Mouse (Mus musculus) C2C12 (cell line): ENCODE results near the gene Ctsa. TPM values are rescaled to one million over a fixed set of nuclear protein-coding genes. Genes with fewer than 3 reads are reported as not detected.

ENCODE experiments used
- H3K27me3 ChIP-seq: one replicate; pipeline ENCODE4 v1.6.1; 2011; ENCODE audit not compliant: control insufficient read depth, insufficient read depth, insufficient read length
- H3K36me3 ChIP-seq: one replicate; pipeline ENCODE4 v1.6.1; 2011; ENCODE audit not compliant: control insufficient read depth, insufficient read depth
- H3K4me3 ChIP-seq: one replicate; pipeline ENCODE4 v1.5.1; 2011; ENCODE audit warnings: mild to moderate bottlenecking, control low read depth; ENCODE audit not compliant: poor library complexity, insufficient read depth, severe bottlenecking
- H3K79me2 ChIP-seq: one replicate; pipeline ENCODE4 v1.6.1; 2011; ENCODE audit not compliant: control insufficient read depth, insufficient read depth
- H3K79me3 ChIP-seq: one replicate; pipeline ENCODE4 v1.6.1; 2011; ENCODE audit warnings: low read depth, control low read depth
- H3ac ChIP-seq: one replicate; pipeline ENCODE3; 2011; ENCODE audit warnings: low read depth; ENCODE audit not compliant: control insufficient read depth, insufficient read length
- CEBPB ChIP-seq: IDR thresholded peaks from one replicate; pipeline ENCODE4 v1.6.1; 2011; ENCODE audit warnings: low read depth, mild to moderate bottlenecking, control low read depth, moderate library complexity
- CTCF ChIP-seq: IDR thresholded peaks from one replicate; pipeline ENCODE4 v1.5.1; 2011; ENCODE audit not compliant: control insufficient read depth, insufficient read depth, insufficient read length
- FOSL1 ChIP-seq: IDR thresholded peaks from one replicate; pipeline ENCODE4 v1.8.0; 2011; ENCODE audit warnings: mild to moderate bottlenecking, low read length; ENCODE audit not compliant: poor library complexity, insufficient read depth, severe bottlenecking
- MAX ChIP-seq: IDR thresholded peaks from one replicate; pipeline ENCODE4 v1.6.1; 2011; ENCODE audit warnings: mild to moderate bottlenecking, control low read depth
- MYOD1 ChIP-seq: IDR thresholded peaks from one replicate; pipeline ENCODE4 v1.6.1; 2011; ENCODE audit warnings: low read depth; ENCODE audit not compliant: control insufficient read depth, insufficient read length
- MYOG ChIP-seq: IDR thresholded peaks from one replicate; pipeline ENCODE4 v1.6.1; 2011; ENCODE audit not compliant: control insufficient read depth, insufficient read length; ENCODE audit errors: extremely low read depth
- USF1 ChIP-seq: IDR thresholded peaks from one replicate; pipeline ENCODE4 v1.6.1; 2011; ENCODE audit warnings: low read depth, mild to moderate bottlenecking, control low read depth, moderate library complexity
- polyA plus RNA-seq: library from polyadenylated mRNA; unstranded; fragments of >200 nt; fragmentation: generic; extraction: Trizol; gene quantifications from one replicate; pipeline ENCODE4 v1.2.1, GENCODE M21; 2012; ENCODE audit warnings: missing spikeins

The Ctsa gene
- polyA plus RNA-seq, 1 experiment, result 160 TPM

DNA sequence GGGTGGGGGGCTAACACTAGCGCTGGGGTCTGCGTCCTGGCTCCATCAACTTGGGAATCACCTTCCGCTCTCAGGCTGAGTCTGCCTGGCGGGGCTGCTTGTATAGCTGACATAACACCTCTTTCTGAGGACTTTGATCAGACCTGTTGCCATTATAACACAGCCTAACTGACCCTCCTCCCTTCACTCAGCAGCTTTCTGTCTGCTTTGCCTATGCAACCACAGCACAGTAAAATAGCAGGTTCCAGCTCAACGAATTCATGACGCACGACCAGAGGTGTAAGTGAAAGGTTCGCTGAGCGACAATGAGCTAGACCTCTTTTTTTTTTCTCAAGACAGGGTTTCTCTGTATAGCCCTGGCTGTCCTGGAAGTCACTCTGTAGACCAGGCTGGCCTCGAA lies 1.6 kb upstream of the Ctsa start:
- Histone ChIP-seq H3K4me3 (no peak overlapping the region), H3K36me3 (peaks cover 17% of the 10 kb centered on the region), H3ac (no peak overlapping the region), H3K79me3 (peaks cover 8% of the 10 kb centered on the region), H3K27me3 (no peaks in the 10 kb centered on the region), H3K79me2 (peaks cover 27% of the 10 kb centered on the region)
- TF ChIP-seq MAX (no peak), MYOD1 (no peak), CTCF (no peak), USF1 (no peak), FOSL1 (no peak), MYOG (no peak)

DNA sequence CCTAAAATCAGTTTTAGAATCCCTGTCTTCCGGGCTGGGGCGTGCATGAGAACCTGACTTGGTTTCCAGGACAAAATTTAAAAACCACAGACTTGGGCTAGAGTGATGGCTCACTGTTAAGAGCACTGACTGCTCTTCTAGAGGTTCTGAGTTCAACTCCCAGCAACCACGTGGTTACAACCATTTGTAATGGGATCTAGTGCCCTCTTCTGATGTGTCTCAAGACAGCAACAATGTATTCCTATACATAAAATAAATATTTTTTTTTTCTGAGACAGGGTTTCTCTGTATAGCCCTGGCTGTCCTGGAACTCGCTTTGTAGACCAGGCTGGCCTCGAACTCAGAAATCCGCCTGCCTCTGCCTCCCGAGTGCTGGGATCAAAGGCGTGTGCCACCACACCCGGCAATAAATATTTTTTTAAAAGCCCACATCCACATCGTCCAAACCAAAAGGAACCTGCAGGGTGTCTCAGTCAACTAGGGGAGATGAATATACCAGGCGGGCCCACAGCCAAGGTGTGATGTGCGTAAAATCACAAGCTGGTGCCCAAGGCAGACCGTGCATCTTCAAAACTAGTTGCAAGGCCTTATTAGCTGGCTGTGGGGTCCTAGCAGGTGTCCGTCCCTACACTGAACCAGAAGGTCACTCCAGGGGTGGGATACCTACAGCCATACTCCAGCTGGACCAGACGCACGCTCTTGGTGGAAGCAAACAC lies 483 bp upstream of the Ctsa start:
- Histone ChIP-seq H3K36me3 (peaks cover 10% of the 10 kb centered on the region), H3K79me3 (peaks cover 8% of the 10 kb centered on the region), H3K79me2 (peaks cover 20% of the 10 kb centered on the region), H3ac (peak overlapping the region; percentile 86), H3K27me3 (no peaks in the 10 kb centered on the region), H3K4me3 (peak overlapping the region; percentile 60)
- TF ChIP-seq FOSL1, result no peak
- no peak for TF ChIP-seq MYOD1
- TF ChIP-seq MYOG, result no peak
- TF ChIP-seq CEBPB, result no peak
- TF ChIP-seq MAX, result no peak
- TF ChIP-seq USF1, result no peak
- TF ChIP-seq CTCF, result no peak

DNA sequence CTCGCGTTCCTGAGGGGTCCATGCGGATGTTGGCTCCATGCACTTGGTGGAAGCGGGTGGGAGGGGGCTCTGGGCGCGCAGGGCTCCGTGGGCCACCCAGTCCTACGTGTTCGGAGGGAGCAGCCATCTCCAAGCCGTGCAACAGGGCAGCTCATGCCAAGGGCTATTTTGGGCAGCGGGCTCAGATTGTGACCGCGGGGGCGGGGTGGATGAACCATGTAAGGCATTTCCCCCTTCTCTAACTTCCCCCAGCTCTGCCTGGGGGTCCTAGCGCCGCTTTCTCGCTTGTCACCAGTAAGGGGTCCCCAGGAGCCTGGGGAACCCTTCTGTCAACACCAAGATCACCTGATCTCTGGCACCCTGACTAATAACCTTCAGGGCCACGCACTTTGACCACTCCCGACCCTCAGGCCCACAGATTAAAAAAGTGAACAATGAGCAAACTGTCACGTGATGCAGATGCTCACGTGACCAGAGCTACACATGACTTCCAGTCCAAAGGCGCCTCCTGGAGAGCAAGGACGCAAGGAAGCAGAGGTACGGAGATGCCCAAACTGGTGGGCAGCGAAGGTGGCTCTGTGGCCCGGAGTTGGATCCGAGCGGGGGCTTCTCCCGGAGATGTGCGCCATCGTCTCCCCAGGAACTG lies 764 bp downstream of the Ctsa start, which contains the start of gene Neurl2:
Neurl2 (minus strand) TSS at position 143 of the 646 bp plus-strand sequence.
- no peaks in the 10 kb centered on the region for H3K27me3 ChIP-seq
- TF ChIP-seq MYOD1, result no peak
- TF ChIP-seq MAX, result peak; percentile 92
- no peak for TF ChIP-seq FOSL1
- no peak for TF ChIP-seq CEBPB
- no peak for TF ChIP-seq MYOG
- peak; percentile 100 for TF ChIP-seq USF1
- TF ChIP-seq CTCF, result no peak
- H3K4me3 ChIP-seq, result peak within 1 kb of the TSS; percentile 60
- peaks cover 8% of the 10 kb centered on the region for H3K79me3 ChIP-seq
- H3ac ChIP-seq, result peak within 1 kb of the TSS; percentile 86
- H3K36me3 ChIP-seq, result peaks cover 10% of the 10 kb centered on the region
- H3K79me2 ChIP-seq, result peaks cover 20% of the 10 kb centered on the region

DNA sequence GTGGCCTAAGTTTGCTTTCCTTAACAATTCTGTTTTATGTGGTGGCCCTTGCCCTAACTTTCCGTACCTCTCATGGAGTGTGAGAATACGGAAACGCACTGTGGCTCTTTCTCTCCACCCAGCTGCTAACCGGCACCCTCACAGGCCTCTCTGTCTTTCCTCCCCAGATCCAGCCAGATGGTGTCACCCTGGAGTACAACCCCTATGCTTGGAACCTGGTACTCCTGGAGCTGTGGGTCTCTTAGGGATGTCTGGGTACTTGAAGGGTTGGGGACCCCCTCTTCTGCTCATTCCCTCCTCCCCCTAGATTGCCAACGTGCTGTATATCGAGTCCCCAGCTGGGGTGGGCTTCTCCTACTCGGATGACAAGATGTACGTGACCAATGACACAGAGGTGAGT lies 1.9 kb downstream of the Ctsa start:
- Histone ChIP-seq H3K79me3 (peaks cover 8% of the 10 kb centered on the region), H3K27me3 (no peaks in the 10 kb centered on the region), H3K4me3 (peak overlapping the region; percentile 60), H3K36me3 (peaks cover 19% of the 10 kb centered on the region), H3K79me2 (peaks cover 20% of the 10 kb centered on the region), H3ac (peak overlapping the region; percentile 86)
- TF ChIP-seq MAX, result no peak
- TF ChIP-seq MYOD1, result no peak
- no peak for TF ChIP-seq CEBPB
- no peak for TF ChIP-seq CTCF
- TF ChIP-seq USF1, result no peak
- no peak for TF ChIP-seq MYOG
- no peak for TF ChIP-seq FOSL1

DNA sequence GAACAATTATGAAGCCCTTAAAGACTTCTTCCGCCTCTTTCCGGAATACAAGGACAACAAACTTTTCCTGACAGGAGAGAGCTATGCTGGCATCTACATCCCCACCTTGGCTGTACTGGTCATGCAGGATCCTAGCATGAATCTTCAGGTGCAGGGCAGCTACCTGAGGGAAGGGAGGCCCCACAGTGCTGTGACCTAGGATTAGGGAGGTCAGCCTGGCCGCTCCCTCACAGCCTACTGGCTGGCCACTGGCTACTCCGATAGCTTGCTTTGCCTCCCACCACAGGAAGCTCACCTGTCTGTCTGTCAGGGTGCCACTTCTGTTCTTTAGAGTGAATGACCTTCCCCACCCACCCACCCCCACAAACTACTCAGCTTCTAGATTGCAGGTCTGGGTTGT lies 2.5 kb downstream of the Ctsa start:
- H3ac ChIP-seq, result no peak overlapping the region
- H3K36me3 ChIP-seq, result peaks cover 25% of the 10 kb centered on the region
- H3K79me2 ChIP-seq, result peaks cover 20% of the 10 kb centered on the region
- peaks cover 8% of the 10 kb centered on the region for H3K79me3 ChIP-seq
- H3K27me3 ChIP-seq, result no peaks in the 10 kb centered on the region
- H3K4me3 ChIP-seq, result no peak overlapping the region
- TF ChIP-seq USF1 (no peak), FOSL1 (no peak), CTCF (no peak), MAX (no peak), MYOD1 (no peak), MYOG (no peak), CEBPB (no peak)

DNA sequence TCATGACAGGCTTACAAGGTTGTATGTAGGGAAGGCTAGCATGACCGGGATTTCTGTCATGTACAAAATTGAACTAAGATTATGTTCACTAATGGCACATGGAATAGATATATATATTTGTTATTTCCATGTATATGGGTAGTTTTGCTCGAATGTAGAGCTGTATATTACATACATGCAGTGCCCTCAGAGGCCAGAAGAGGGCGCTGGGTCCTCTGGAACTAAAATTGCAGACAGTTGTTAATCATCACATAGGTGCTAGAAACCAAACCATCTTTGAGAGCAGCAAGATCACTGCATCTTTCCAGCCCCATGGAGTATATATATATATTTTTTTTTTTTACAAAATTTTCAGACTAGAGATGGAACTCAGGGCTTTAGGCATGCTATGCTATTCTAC lies 13.1 kb downstream of the Ctsa start:
- H3K79me3 ChIP-seq, result no peaks in the 10 kb centered on the region
- TF ChIP-seq CEBPB (no peak), FOSL1 (no peak), MYOD1 (no peak)
- no peaks in the 10 kb centered on the region for H3K79me2 ChIP-seq
- H3K27me3 ChIP-seq, result no peaks in the 10 kb centered on the region
- no peak overlapping the region for H3ac ChIP-seq
- H3K4me3 ChIP-seq, result no peak overlapping the region
- no peaks in the 10 kb centered on the region for H3K36me3 ChIP-seq
